Mouse (Mus musculus) cerebellum, postnatal 36 days (tissue): Measurements from ENCODE around the gene Cdh18.
"Not testable (repeated sequence)": the region's sequence is repeated elsewhere in the genome, so short reads cannot be mapped to it uniquely, and the experiment has no call there.

ENCODE experiments used
- DNase-seq, 2 experiments: peaks; one replicate each; pipeline ENCODE4 v3.0.0; 2021 to 2022; ENCODE audit warnings: mixed read lengths in 2 of 2

Gene Cdh18

DNA sequence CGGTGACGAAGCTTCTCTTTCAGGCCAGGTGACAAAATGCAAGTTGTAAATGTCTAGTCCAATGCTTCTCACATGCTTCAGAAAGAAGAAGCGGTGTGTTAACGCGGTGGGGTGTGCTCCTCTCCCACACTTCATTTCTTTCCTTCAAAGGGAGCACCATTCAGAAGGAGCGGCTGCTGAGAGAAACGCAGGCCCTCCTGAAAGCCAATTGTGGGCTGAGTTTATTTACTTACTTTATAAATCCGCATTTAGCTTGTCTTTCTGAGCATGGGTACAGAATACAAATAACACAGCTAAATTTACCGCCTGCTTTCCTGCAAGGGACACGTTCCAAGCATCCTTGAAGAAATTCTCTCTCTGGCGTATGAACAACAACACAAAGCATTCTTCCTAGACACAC lies 420.6 kb downstream of the Cdh18 start:
- DNase-seq, result no peak

DNA sequence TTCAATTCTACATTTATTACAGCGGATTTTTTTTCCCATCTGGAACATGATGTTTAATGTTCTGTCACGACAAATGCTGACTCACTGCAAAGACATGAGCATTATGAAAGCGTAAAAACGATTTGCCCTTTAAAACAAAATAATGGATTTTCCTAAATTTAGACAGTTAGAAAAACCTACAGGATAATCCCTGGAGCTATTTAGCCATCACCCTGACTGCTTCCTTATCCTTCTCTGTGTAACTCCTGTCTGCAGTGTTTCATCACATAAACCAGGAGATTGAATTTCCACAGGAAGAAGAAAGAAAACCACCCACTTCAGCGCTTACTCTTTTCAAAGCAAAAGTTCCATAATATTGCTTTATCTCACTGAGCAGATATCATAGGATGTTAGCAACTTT lies 431.3 kb downstream of the Cdh18 start:
- no peak for DNase-seq

DNA sequence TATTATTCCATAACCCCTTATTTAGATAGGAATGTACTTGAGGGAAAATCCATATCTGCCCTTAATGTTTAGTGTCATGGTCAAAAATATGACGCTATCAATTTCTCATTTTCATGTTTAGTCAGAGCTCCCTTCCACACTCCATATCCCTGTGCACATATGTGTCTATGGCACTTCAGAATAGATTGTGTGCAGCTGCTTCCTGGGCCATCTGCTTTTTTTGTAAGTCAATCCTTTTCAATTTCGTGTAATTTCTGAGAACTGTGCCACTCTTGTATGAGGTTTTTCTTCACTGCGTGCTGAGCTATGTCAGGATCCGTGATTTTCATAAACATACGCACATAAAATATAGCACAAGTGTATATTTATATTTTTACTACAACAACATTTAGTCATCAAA lies 435.8 kb downstream of the Cdh18 start:
- DNase-seq, result no peak

DNA sequence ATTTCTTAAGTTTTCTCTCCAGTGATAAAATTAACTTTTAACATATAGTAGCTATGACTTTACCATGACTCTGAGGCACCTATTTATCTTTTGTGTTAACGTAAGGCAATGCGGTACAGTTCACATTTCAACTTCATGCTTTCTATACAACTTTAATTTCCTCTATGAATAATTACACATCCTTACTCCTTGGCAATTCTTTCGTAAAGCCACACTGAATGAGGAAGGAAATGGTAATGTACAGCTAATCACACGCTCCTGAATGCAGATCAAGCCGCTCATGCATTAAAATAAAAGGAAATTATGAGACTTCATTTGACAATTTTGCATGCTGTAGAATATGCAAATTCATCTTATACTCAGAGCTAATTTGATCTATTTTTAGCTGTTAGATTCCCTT lies 467.9 kb downstream of the Cdh18 start:
- no peak for DNase-seq

DNA sequence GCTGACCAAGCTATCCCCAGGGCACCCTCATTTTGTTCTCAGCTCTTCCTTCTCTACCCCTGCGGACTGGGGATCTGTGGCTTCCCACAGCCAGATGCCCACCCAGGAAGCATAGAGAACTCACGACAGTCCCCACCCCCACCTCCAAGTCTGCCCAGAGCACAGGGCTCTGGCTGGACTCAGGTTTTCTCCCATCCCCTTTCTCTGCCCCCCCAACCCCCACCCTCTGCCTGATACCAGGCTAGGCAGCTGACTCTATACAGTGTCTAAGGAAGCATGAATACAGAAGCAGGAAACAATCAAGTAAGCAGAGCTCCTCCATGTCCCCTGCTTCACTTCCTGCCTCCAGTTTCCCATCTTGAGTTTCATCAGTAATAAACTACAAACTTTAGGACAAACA lies 472.3 kb downstream of the Cdh18 start:
- no peak for DNase-seq

DNA sequence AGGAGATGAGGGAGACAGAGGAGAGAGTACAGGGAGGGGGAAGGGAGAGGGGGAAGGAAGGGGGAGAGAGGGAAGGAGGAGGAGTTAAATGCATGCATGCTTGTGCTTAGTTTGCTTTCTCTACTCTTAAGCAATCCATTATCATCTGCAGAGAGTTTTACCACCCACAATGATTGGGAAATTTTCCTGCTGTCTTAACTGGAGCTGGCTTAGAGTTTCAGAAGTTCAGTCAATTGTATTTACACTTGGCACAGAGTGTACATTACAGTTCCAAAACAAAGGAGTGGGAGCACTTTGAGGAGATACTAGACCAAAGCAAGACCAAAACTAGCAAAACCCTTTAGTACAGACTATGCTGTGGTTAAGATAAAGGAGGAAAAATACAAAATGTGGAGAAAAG lies 473.8 kb downstream of the Cdh18 start:
- no peak for DNase-seq

DNA sequence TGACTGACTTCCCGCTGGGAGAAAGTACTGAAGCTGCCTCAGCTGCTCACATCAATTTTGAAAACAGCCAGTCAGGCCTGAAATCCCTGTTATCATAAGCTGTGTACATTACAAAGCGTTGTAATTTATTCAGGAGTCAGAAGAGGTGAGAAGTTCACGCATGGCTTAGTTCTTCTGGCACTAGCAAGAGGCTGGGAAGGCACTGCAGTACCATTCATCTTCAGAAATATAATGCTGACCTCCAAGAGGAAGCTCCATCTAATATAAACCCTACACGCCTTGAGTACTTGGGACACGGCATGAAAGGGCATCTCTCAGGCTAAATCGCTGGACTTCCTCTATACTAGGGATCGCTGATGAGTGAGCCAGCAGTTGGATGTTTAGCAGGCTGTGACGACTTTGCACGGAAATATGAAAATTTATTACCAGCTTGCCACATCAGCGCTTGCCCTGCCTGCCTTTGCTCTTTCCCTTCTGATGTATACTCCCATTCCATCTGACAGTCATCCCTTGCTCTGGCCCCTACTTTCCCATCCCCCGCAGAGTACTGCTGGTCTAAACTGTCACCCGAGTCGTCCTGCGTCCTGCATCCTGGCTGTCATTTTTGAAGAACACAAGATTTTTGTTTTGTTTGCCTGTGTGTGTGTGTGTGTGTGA lies 486.9 kb downstream of the Cdh18 start:
- DNase-seq, result peak in 1 of 2 experiments; percentile 55

DNA sequence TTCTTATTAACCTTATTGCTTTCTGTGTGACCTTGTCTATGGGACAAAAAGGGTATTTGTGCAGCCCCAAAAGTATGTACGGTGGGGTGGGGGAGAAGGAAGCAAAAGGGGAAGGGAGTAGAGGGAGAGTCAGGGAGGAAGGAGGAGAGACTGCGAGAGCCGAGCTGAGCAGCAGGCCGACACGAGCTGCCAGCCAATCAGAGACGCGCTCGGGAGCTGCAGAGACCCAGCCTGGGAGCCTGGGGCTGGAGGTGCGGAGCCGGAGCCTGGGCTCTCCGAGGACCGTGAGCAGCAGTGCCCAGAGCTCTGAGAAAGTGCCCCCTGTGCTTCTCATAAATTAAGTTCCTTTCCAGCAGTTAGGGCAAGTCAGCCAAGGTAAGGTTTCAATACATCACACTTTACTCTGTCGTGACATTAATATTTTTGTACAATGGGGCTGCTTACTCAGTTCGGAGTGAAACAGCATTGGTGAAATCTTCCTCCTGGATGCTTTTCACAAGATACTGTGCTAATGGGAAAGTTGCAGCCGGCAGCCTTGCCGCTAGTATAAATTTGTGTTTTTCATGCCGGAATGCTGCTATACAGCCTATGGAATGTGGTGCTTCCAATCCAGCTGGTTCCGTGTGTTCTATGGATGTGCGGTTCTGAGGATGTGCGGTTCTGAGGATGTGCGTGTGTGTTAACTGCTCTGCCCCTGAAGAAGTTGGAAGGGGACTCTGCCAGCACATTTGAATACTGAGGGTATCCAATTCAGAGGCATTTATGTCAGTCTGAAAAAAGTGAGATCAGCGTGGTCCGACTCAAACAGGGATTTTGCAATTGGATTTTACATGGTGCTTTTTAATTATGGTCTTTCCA lies 487.6 kb downstream of the Cdh18 start:
- DNase-seq, result peak; percentile 87 to 91

DNA sequence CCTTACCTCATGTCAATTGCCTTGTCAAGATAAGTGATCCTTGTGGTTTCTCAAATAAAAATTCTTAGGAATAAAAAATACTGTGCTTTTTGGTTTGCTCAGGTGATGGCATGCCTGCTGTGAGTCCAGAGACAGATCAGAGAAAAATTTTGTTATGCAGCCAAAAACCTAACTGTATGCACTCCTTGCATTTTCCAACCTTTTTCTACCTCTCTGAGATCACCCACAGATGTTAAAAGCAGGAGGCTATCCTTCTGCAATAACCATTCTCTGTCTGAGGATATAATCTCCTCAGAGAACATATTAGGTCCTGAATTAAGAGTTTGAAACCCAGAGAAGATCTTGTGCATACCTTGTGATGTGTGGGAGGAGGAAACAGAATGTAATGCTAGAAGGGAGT lies 488.7 kb downstream of the Cdh18 start:
- DNase-seq, result peak in 1 of 2 experiments; percentile 31

DNA sequence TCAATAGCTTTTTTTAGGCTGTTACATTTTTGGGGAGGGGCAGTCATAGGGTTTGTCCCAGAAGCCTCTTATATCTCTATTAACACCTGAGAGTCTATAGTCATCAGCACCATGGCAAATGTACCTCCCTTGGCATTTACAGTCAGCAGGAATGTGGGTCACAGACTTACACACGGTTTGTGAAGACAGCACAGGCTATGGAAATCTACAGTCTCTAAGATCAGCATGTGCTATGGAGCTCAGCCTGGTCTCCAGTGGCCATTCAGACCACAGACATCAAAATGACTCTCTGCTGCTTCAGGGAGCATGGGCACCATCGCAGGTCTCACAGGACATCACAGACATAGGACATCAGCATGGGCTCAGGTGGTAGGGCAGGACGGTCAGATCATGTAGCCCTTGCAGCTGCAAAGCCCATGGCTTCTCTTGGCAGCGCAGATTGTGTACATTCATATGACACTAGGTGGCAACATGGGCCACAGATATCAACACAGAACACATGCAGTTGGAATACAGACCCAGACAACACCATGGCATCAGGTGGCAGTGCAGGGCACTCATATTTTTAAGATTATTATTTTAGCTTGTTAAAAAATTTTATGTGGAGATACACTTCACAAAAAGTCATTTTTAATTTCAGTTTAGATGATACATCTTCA lies 497.4 kb downstream of the Cdh18 start:
- DNase-seq, result peak; percentile 38 to 52

DNA sequence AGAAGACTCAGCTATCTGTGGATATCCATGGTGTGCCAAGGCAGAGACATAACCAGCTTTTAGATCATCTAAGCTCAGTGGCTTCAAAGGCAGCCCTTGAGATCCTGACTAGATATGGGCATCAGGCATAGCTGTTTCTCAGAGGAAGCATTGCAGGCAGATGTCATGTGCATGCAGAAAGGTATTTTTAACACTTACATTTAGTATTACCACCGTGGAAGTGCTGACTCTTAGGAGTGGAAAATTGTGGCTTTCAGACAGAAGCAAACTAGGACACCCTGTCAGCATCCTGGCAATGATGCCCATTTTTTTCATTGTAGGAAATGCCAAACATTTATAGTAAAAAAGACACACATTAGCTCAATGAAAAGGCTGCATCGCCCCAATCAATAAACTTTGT lies 503.2 kb downstream of the Cdh18 start:
- DNase-seq, result peak in 1 of 2 experiments; percentile 36

DNA sequence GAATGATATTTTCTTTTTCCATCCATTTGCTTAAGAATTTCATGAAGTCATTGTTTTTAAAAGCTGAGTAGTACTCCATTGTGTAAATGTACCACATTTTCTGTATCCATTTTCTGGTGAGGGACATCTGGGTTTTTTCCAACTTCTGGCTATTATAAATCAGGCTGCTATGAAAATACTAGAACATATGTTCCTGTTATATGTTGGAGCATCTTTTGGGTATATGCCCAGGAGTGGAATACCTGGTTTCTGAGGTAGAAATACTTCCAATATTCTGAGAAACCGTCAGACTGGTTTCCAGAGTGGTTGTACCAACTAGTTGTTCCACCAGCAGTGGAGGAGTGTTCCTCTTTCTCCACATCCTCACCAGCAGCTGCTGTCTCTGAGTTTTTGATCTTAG lies 536.5 kb downstream of the Cdh18 start:
- DNase-seq, result not testable (repeated sequence)

DNA sequence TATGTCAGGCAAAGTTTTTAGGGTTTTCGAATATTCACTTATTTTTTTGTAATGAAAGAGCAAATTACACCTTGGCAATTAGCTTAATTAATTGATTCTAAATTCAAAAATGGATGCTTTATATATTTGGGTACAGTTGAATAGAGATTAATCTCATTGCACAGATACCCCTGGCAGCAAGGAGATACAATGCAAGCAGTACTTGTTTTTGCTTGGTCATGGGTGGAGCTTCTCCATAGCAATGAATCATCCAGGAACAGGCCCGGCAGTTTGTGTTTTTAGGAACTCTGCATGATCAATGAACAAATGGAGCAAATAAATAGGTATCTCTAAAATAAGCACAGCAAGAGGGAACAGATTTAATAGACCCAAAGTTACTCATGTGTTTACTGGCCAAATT lies 538.7 kb downstream of the Cdh18 start:
- DNase-seq, result no peak

DNA sequence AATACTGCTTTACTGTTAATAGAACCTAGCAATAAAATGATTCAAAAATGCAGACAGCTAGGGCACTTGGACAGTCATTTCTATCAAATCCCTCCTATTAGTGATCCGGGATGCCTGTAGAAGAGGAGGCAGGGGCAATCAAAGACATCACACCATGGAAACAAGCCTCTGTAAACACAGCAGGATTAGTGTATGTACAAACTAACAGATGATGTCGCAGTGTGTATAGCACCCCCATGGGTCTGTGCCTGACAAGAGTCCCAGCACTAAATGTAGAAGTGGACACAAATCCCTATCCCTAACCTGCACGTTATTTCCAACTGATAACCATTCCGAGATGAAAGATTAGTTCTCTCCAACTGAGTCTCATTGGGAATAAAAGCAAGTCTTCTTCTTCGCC lies 547.8 kb downstream of the Cdh18 start:
- DNase-seq, result no peak

DNA sequence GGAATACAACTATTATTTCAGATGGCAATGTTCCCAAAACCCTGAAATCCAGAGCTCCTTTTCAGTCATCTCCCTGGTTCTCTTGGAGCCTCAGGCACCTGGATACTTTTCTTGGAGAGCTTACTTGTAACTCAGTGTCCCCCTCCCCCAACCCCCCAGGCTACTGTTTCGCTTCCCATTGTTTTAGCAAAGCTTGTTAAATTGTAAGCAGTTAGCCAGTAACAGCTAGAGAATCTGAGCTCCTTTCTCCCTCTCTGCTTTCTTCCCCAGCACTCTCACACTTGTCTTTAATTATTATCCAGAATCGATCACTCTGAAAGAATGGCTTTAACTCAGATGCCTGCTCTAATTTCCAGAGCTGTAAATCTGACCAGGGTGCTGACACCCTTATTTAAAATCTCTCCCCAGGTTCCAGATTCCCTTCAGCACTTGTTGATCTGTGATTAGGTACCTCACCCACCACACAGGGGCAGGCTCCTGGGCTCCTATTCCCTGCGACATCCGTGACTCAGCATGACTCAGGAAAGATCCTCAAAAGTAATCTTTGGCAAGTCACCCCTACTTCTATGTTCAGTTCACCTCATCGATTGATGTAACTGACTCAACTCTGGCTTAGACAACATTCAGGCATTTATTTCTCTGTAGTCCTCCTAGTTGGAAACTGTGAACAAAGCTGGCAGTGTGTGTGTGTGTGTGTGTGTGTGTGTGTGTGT lies 556.0 kb downstream of the Cdh18 start:
- no peak for DNase-seq

DNA sequence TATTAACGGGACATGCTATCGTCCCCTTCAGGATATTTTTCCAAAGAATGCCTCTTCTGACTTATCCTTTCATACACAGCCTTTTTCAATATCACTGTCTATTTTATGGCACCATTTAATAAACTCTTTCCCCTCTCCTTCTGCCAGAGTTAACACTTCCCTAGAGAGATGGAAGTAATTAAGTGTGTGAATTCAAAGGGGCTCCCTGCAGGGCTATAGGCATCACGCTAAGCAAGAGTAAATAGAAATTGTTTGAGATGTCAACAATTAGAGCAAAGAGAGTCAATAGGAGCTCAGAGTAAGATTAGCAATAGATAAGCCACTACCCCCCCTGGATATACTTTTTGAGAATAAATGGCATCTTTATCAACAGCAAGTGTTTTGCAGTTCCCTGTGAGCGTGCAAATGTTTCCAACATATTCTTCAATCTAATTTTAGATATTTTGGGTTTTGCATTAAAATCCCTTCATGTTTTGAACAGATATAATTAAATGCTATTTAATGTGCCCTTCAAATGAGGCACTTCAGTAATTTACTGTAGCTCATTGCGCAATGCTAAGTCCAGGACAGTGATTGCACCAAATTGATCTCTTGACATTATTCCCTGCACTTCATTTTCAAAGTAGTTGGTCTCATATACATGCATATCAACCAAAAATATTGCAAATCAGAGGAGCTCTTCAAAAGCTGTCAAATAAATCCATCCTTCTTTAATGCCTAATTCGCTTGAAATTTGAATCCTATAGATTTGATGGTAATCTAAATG lies 586.3 kb downstream of the Cdh18 start:
- DNase-seq, result no peak

DNA sequence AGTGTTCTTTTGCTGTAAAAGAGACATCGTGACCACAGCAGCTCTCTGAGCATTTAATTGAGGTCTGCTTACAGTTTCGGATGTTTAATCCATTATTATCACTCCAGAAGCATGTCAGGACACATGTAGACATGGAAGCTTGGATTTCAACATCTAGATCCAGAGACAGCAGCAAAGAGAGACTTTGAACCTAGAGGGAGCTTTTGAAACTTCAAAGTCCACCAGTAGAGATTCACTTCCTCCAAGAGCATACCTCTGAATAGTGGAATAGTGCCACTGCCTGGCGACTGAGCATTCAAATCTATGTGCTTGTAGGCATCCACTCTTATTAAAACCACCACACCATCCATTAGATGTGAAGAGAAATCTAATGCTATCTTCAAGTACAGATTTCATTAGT lies 588.1 kb downstream of the Cdh18 start:
- no peak for DNase-seq

DNA sequence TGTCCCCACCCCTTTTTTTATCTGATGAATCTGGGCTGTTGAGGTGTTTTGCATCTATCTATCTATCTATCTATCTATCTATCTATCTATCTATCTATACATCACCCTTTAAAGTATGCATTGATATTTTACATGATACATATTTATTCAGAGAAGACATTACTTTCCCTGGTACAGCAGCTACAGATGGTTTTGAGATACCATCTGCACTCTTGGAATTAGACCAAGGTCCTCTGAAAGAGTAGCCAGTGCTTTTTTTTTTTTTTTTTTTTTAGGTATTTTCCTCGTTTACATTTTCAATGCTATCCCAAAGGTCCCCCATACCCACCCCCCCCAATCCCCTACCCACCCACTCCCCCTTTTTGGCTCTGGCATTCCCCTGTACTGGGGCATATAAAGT lies 594.1 kb downstream of the Cdh18 start:
- peak; percentile 35 to 69 for DNase-seq

DNA sequence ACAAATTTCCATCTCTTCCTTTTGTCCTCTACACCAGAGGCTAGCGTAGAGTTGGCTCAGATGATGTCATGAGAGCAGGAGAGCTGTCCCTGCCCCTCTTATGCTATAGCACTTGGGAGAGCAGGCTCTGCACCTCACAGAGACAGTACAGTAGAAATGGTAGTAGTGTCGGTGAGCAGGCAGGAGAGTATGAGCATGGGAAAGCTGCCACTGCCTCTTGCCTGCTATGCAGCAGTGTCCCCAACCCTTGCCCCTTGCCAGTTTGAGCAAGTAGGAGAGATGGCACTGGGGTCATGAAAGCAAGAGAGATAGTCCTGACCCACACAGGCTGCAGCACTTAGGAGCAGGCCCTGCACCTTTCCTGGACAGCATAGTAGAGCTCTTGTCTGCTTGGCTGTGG lies 607.1 kb downstream of the Cdh18 start:
- no peak for DNase-seq

DNA sequence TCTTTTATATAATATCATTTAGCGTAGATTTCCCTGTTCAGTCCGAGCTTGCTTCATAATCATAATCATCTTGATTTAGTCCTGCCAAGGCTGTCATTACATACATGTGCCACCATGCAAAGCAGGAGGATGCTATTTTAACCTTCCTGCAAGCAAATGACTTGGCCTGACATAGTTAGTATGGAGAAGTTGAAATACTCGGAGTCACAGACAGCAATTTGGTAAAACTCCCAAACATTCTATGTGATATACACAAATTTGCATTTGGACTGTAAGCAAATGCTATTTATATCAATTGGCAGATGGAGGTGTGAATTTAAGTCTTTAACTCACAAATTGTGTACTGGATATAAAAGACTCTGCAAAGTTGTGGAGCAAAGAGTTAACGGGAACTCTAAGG lies 616.0 kb downstream of the Cdh18 start:
- no peak for DNase-seq

DNA sequence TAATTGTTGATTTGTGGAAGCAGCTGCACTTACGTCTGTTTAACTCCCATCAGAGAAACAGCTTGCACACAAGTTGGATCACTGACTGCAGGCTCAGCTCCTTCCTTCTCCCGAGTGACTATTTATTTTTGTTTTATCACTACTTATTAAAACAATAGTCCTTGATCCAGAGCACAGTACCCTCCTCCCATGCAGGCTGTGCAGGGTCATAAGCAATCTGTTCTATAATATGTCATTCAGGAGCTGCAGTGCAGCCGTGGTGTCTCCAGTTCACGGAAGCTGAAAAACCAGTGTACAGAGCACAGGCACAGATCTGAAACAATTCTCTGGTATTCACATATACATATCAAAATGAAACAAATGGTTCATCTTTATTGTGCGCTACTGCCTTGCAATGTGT lies 625.8 kb downstream of the Cdh18 start:
- DNase-seq, result no peak

DNA sequence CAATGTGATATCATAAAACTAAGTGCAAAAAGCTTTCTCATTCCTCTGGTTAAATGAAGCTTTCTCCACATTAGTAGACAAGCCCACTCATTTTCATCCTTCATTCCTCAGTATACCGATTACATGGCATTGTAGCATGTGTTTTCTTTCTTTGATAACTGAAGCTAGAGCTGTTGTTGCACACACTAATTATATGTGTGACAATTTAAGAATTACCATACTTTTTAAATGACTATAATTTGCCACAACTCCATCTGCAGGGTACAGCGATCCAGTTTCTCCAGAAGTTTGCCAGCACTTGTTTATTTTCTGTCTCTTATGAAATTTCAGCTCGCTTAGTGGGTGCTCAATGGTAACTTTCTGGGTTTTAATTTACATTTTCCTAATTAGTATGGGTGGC lies 663.2 kb downstream of the Cdh18 start:
- no peak for DNase-seq
